Mouse (Mus musculus): ENCODE data around the gene Zfhx3.
A peak's percentile ranks its signal among the peaks of the same experiment; 100 is the strongest.

Gene Zfhx3

DNA sequence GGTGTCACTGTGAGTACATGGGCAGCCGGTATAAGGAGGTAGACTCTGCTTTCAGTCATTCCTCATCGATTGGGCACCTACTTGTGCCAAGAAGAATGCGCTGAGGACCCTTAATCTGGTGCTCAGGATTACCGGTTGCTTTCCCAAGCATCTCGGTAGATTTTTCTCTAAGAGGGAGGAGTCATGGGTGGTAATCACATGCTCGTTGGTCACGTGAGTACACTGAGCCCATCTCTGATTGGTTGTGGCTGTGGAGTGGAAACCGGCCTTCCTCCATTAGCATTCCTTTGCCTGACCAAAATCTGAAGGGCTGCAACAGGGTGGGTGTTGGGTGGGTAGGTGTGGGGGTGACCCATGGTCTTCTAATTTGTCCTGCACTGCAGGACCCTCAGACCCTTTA is 421.4 kb downstream of the Zfhx3 start:
- DNase-seq = no peak

GRCm38 (mm10) chr8:108369081-108369480 is 426.6 kb downstream of the Zfhx3 start:
- peak; percentile 46 for DNase-seq

GRCm38 (mm10) chr8:108370731-108371130 is 428.3 kb downstream of the Zfhx3 start:
- no peak for DNase-seq

GRCm38 (mm10) chr8:108373046-108373445 is 430.6 kb downstream of the Zfhx3 start:
- DNase-seq = no peak

- DNase-seq = no peak
Observed at GRCm38 (mm10) chr8:108378036-108378435, 435.6 kb downstream of the Zfhx3 start.

GRCm38 (mm10) chr8:108383121-108383520 is 440.7 kb downstream of the Zfhx3 start:
- no peak for DNase-seq

DNA sequence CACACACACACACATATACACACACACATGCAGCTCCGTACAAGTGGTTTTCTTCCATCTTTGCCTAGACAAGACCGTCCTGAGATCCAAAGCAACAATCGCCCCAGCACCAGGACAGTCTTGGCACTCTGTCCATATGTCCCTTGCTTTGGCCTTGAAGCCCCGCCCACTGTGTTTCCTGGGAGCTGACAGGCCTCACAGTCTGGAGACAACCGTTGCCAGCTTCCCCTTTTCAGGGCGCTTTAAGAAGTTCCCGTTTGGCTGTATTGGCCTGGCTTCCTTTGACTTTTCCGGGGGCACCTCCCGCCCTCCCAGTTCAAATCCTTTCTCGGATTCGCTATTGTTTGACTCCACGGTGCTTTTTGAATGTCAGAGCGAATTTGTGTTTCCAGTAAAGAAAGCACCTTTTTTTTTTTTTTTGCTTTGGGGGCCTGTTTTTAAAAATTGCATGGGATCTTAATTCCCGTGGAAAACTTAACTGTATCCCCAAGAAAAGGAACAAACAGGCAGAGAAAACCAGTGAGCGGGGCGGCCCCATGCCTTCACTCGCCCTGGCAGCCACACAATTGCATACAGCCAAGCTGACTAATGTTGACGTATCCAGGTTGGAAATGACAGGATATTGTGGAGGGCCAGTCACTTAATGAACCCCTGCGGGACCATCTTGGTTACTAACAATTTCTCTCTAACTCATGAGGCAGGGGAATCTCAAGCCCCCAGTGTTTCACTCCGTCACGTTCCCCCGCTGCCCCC is 444.9 kb downstream of the Zfhx3 start:
- peak; percentile 73 for DNase-seq

GRCm38 (mm10) chr8:108387913-108388274 is 445.4 kb downstream of the Zfhx3 start:
- no peak for DNase-seq

DNA sequence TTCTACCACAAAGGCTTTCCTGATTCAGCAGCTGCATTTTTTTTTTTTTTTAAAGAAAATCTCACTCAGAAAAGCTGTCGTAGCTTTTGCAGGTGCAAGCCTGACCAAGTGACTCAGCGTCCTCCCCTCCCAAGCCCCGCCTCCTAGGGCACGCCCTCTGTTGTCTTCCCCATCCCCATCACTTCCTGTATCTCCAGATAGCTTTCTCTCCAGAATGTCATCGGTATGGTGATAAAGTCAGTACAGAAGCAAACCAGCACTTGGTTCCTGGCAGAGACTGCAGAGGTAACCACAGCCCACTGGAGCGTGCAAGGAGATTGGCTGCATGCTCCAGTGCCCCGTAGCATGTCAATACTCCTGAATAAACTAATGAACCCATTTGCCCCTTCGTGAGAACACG is 450.5 kb downstream of the Zfhx3 start:
- peak; percentile 14 for DNase-seq

GRCm38 (mm10) chr8:108402149-108402548 is 459.7 kb downstream of the Zfhx3 start:
- no peak for DNase-seq

DNA sequence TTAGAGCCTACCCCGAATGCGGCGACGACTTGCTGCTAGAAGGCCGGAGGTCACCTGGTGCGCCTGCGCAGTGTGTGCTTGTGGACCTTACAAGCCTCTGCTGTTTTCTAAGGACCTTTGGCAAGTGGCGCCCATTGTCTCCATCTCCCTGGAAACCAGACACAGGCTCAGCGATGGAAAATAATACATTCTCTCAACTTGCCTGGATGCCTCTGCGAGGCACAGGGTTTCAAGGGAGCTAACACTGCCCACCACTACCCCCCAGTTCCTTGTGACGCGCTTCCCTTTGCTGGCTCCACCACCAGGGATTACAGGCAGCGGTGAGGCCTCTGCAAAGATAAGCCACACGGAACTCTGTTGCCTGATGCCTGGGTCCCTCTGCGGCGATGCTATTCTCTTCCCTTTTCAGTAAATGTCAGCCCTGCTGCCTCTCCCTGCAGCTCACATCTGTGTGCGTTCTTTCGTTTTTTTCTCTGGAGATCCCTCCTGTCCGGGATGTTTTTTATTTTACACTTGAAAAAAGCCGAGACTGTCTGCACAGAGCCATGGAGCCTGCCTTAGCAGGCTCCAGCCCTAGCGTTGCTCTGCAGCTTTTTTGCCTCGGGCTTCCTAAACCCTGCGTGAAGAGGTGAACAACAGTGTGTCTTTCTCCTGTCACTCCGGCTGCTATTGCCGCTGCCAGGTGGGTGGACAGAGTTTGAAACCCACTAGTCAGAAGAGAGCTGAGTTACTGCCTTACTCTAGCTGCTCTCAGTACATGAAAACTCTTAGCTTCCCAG is 464.5 kb downstream of the Zfhx3 start:
- no peak for DNase-seq

GRCm38 (mm10) chr8:108419162-108419844 is 476.9 kb downstream of the Zfhx3 start:
- no peak for DNase-seq

DNA sequence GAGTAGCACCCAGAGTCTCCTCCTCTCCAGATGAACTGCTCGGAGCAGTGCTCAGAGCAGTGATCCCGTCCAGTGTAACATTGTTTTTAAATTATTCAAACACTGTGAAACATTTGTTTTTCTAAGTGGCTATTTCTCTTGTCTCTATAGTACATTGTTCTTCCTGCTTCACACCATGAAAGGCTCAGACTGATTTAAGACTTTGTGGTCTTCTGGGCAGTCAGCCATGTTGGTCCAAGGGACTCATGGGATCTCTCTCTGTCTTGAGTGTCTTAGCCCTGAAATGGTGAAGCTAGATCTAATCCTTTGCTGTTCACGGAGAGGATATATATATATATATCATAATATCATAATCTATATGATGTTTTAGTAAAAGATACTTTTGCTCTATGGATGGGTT is 480.1 kb downstream of the Zfhx3 start:
- no peak for DNase-seq

DNA sequence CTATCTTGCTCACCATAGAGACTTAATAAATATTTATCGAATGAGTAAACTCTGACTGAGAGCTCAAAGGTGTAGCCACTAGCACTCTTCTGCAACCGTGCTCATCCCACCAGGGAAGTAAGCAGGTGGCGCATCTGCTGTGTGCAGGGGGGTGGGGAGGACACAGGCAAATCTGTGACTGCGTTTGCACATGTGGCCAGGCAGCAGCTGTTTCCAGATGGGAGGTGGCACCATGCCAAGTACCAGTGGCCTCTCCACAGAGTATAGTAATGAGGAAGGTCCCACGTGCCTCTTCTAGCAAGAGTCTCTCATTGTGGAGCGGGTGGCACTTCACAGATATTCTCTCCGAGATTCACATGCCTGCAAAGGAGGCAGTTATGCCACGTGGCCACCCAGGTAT is 481.9 kb downstream of the Zfhx3 start:
- peak; percentile 80 for DNase-seq

DNA sequence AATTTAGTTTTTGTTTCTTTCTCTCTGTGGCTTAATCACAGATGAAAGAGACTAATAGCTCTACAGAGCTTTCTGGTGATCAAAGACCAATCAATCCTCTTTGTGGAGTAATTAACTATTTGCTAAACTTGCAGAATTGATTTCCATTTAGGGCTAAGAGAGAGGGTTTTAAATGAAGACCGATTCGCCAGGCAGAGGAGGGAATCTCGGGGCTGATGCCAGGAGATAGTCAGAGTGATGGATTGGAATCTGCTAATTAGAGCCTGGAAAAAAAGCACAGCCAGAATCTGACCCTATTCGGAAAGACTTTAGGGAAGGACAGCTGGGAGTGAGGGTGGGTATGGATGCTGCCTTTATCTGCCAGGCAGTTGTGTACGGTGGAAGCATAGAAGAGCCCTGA is 490.9 kb downstream of the Zfhx3 start:
- DNase-seq = peak; percentile 6

GRCm38 (mm10) chr8:108434510-108434909 is 492.1 kb downstream of the Zfhx3 start:
- no peak for DNase-seq

DNA sequence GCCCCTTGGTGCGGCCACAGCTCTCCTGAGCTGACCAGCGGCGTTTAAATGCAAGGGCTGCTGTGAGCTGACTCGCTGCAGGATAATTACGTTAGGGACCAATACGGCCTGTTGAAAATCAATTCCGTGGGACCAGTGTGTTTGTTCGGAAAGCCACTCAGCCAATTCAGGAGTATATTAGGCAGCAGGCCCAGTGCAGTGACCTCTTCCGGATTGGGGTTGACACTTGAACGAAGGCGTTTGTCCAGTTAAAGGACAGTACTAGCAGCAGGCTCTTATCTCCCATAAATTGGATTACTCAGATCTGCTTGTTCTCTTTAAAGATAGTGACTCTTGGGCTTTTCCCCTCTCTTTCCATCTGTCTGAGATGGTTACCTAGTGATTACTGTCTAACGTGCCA is 493.9 kb downstream of the Zfhx3 start:
- no peak for DNase-seq

DNA sequence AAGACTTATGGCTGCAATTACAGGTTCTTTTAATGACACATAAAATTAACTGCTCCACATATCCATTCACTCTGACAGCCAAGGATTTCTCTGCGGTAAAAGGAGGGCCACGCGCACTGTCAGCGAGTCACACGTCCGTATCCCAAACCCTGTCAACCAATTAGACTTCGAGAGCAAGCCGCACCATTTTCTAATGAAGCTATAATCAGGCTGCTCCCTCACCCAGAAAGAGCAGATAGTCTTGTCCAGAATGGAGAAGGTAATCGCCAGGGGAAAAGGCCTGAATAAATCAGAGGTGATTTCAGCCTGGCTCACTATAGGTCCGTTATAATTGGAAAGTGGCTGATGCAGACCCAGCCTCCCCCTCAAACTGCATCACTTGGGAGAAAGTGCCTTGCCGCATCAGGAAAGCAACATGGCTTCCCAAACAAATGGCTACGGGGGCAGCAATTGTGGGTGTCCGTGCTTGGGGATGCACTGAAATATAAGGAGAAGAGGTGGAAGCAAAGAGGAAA is 494.9 kb downstream of the Zfhx3 start:
- DNase-seq = no peak

DNA sequence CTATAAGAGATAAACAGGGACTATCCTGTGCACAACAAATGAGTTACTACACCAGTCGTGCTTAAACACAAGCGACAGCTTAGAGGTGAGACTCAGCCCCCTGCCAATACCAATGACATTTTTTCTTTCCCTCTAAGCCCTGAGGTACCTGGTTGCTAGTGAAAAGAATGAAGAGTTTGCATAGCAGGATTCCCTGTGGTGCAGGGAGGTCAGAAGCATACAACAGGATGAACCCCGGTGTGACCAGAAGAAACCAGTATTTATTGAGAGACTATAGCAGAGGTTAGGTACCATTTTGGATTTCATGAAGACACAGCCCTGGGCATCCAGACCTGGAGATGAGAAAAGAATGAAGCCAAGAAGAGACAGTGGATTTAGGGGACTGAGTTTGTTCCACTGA is 498.0 kb downstream of the Zfhx3 start:
- DNase-seq = no peak

GRCm38 (mm10) chr8:108450847-108451246 is 508.4 kb downstream of the Zfhx3 start:
- DNase-seq = no peak

DNA sequence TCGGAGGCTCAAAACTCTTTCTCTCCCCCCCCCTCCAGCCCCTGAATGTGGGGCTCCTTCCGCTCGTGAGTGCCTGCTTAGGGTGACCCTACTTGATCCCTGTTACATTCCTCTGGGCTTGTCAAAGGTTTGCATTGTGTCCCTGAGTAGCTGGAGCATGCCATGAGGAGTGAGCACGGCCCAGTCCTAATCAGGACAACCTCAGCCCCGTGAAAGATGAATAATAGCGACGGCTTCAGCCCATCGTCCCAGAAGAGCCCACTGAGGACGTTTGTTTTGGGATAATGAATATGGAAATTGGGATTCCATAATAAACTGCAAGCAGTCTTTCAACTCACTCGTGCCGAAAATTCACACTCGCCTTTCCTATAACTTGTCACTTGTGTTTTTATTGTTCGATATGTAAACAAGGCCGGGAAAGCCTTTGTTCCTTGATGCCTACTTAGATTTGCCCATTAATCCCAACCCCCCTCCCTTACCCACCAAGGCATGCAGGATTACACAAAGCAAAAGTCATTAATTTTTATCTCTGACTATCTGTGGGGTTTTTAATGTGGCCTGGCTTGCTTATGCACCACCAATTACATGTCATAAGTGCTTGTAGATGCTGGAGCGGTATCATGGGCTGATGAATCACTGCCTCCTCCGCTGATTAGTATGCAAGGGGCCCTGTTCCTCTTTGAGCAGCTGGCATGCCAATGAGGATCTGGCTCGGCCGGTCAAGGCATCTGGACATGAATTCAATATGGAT is 512.3 kb downstream of the Zfhx3 start:
- no peak for DNase-seq

GRCm38 (mm10) chr8:108466653-108467052 is 524.2 kb downstream of the Zfhx3 start:
- no peak for DNase-seq
